Mouse (Mus musculus): ENCODE results near the gene Zdhhc18. TPM values are rescaled to one million over a fixed set of nuclear protein-coding genes. Genes with fewer than 3 reads are reported as not detected.

Zdhhc18 gene
- polyA plus RNA-seq, 1 experiment, result 31.3 TPM

DNA sequence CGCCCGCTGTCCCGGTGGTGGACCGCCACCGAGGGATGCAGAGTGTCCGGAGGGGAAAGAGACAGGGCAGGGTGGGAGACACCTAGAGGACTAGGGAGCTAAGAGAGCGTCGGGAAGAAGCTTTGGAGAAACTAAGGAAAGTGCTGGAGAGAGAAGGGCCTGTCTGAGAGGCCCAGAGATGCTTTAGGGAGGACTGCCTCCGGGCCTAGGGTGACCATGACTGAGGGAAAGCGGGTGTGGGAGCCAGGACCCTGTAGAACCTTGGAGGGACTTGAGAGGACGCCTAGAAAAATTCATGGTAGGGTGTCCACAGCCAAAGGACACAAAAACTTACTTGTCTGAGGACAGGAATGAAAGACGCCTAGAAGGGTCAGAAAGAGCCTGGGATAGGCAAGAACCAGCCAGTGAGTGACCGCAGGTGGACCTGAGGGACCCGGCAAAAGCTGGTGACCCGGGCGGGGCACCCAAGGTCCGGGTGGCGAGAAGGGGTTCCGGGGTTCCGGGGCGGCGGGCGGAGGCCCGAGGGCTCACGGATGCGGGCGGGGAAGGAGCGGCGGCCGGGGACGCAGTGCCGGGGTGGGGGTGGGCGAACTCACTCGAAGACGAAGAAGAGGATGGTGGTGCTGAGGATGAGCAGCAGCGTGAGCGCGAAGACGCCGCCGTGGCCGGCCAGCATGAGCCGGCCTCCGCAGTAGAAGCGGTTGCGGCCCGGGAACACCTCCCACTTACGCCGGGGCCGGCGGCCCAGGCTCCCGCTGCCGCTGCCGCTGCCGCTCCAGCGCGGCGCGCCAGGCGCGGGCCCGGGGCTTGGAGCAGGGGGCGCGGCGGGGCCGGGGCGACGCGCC is 17.2 kb downstream of the Zdhhc18 start:
- TF ChIP-seq POLR2A (IDR thresholded peaks at IDR 0.05; ENCODE audit: low read depth, low read length), result no peak; the same call in 1 of the 2 replicates
- TF ChIP-seq CTCF (IDR thresholded peaks at IDR 0.05; ENCODE audit: borderline replicate concordance, insufficient read depth, low read length), result no peak
- Histone ChIP-seq H3K4me3 (ENCODE audit: insufficient read depth, low read length) (peak overlapping the region; percentile 97), H3K27ac (ENCODE audit: insufficient read depth, low read length) (peak overlapping the region; percentile 9), H3K4me1 (ENCODE audit: control insufficient read depth, insufficient read depth, low read length) (peaks cover 5% of the 10 kb centered on the region)

DNA sequence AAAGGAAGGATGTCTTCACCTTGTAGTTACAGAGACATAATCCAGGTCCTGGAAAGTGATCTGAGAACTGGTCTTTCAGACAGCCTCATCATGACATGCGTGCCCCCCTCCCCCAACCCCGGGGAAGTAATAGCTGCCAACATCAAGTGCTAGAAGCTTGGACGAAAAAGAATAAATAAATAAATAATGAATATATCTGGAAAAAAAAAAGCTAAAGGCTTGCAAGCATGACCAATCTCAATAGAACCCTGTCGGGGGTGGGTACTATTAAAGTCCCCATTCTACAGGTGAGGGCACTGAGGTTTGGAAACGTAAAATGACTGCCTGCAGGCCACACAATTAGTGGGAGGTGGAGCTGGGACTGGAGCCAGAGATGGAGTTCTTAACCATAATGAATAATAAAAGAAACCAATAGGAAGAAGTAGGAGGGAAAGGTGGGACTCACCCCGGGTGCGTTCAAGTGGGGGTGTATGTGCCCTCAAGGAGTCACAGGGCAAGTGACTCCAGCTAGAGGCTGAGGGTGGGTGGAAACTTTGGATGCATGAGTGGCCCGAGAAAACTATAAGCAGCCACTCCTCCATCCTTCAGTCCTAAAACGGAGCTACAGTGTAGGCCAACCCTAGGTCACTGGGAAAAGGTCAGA is 18.1 kb downstream of the Zdhhc18 start:
- H3K4me1 ChIP-seq (ENCODE audit: control insufficient read depth, insufficient read depth, low read length), result peaks cover 8% of the 10 kb centered on the region
- TF ChIP-seq CTCF (IDR thresholded peaks at IDR 0.05; ENCODE audit: borderline replicate concordance, insufficient read depth, low read length) (no peak), POLR2A (IDR thresholded peaks at IDR 0.05; ENCODE audit: low read depth, low read length) (no peak; the same call in 1 of the 2 replicates)
- peak overlapping the region; percentile 9 for H3K27ac ChIP-seq (ENCODE audit: insufficient read depth, low read length)
- H3K4me3 ChIP-seq (ENCODE audit: insufficient read depth, low read length), result peak overlapping the region; percentile 97

DNA sequence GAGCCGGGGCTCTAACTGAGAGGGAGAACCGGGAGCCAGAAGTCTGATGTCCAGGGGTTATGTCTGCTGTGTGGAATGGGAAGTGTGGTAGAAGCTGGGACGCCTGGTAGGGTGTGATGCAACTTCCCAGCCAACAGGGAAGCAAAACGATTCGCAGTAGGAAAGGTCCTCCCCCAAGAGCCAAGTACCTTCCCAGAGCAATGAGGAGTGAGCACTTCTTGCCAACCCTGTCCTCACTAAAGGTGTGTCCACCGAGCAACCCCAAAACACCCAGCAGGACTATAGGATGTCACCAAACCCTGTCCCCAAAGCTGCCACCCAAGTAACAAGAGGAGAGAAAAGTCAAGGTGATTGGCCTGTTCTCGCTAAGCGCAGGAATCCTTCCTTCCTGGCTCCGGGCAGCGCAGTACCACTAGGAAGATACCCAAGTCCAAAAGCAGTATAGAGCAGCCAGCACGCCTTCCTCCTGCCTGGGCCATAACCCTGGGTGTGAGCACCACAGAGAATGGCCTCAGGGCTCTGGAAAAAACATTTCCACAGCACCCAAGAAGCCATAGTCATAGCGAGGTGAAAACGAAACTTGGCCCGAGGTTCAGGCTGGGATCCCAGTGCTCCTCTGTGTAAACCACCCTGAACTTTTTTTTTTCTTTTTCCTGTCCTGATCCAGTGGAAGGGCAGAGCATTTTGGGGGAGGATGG is 18.7 kb downstream of the Zdhhc18 start:
- no peak for TF ChIP-seq CTCF (IDR thresholded peaks at IDR 0.05; ENCODE audit: borderline replicate concordance, insufficient read depth, low read length)
- no peak for TF ChIP-seq POLR2A (IDR thresholded peaks at IDR 0.05; ENCODE audit: low read depth, low read length)
- Histone ChIP-seq H3K4me3 (ENCODE audit: insufficient read depth, low read length) (no peak overlapping the region), H3K4me1 (ENCODE audit: control insufficient read depth, insufficient read depth, low read length) (peaks cover 14% of the 10 kb centered on the region), H3K27ac (ENCODE audit: insufficient read depth, low read length) (no peak overlapping the region)

DNA sequence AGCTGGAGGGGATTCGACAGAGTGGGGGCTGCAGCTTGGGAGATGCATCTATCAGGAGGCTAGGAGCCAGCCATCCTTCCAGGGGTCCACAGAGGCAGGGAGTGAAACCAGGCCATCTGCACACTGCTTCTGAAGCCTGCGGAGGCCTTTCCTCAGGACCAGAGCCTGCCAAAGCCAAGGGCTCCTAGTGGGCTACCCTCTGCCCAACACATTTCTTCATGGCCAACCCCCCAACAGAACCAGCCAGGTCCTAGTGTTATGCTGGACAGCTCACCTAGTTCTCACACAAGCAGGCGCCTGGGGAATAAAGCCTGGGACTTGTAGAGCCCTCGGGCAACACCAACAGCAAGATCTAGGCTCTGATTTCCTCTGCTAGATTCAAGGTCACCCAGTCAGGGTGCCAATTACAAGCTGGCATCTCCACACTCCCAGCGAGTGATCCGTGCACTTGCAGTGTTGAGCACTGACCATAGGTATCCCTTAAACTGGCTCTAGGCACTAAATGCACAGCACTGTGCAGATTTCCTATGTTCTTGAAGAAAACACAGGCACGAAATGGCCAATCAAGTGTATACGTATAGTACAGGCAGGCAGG is 19.5 kb downstream of the Zdhhc18 start:
- H3K4me1 ChIP-seq (ENCODE audit: control insufficient read depth, insufficient read depth, low read length), result peaks cover 21% of the 10 kb centered on the region
- TF ChIP-seq CTCF (IDR thresholded peaks at IDR 0.05; ENCODE audit: borderline replicate concordance, insufficient read depth, low read length), result no peak
- TF ChIP-seq POLR2A (IDR thresholded peaks at IDR 0.05; ENCODE audit: low read depth, low read length), result no peak
- no peak overlapping the region for H3K4me3 ChIP-seq (ENCODE audit: insufficient read depth, low read length)
- no peak overlapping the region for H3K27ac ChIP-seq (ENCODE audit: insufficient read depth, low read length)

DNA sequence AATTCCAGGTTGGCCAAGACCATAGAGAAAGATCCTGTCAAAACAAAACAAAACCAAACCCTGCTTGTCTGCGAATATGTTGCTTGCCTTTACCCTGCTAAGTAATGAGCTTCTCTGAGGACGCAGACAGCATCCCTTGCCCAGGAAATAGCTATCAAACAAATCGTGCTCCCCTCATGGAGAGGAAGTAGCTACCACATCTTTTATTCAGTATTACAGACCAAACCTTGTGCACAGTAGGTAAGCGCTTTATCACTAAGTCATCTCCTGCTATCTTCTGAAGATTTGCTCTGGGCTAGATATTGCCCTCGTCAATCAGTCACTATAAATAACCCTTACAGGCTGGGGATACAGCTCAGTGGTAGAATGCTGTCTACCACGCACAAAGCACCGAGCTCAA is 20.8 kb downstream of the Zdhhc18 start:
- Histone ChIP-seq H3K4me1 (ENCODE audit: control insufficient read depth, insufficient read depth, low read length) (peaks cover 21% of the 10 kb centered on the region), H3K4me3 (ENCODE audit: insufficient read depth, low read length) (no peak overlapping the region), H3K27ac (ENCODE audit: insufficient read depth, low read length) (no peak overlapping the region)
- TF ChIP-seq POLR2A (IDR thresholded peaks at IDR 0.05; ENCODE audit: low read depth, low read length), result no peak

DNA sequence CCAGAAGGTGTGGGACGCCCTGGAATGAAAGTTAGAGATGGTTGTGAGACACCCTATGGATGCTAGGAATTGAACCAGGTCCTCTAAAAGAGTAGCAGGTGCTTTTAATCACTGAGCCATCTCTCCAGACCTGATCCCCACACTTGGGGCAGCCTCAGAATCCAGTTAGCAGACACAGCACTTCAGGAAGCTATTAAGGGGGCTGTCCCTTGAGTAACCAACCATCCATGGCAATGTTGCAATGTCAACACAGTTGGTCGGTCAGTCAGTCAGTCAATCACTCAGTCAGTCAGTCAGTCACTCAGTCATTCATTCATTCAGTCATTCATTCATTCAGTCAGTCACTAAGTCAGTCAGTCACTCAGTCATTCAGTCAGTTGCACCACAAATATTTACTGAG is 21.4 kb downstream of the Zdhhc18 start:
- Histone ChIP-seq H3K4me1 (ENCODE audit: control insufficient read depth, insufficient read depth, low read length) (peaks cover 21% of the 10 kb centered on the region), H3K27ac (ENCODE audit: insufficient read depth, low read length) (no peak overlapping the region), H3K4me3 (ENCODE audit: insufficient read depth, low read length) (no peak overlapping the region)
- no peak for TF ChIP-seq CTCF (IDR thresholded peaks at IDR 0.05; ENCODE audit: borderline replicate concordance, insufficient read depth, low read length)
- no peak for TF ChIP-seq POLR2A (IDR thresholded peaks at IDR 0.05; ENCODE audit: low read depth, low read length)

DNA sequence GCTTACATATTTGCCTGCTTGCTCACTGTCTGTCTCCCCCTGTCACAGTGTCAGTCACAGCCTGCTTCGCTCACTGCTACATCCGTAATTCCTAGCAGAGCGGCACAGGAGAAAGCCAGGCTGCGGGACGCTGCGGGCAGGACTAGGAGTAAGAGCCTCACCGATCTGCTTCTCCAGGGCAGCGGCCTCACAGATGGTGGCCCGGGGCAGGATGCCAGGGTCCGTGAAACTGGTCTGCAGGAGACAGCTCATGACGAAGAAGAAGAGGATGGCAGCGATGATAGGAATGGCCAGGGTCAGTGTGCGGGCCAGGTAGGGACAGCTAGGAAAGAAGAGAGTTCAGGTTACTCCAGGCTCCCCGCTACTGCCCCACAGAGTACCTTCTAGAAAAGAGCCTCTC is 22.9 kb downstream of the Zdhhc18 start:
- H3K4me3 ChIP-seq (ENCODE audit: insufficient read depth, low read length), result no peak overlapping the region
- H3K27ac ChIP-seq (ENCODE audit: insufficient read depth, low read length), result no peak overlapping the region
- no peak for TF ChIP-seq POLR2A (IDR thresholded peaks at IDR 0.05; ENCODE audit: low read depth, low read length)
- no peak for TF ChIP-seq CTCF (IDR thresholded peaks at IDR 0.05; ENCODE audit: borderline replicate concordance, insufficient read depth, low read length)
- peaks cover 21% of the 10 kb centered on the region for H3K4me1 ChIP-seq (ENCODE audit: control insufficient read depth, insufficient read depth, low read length)

DNA sequence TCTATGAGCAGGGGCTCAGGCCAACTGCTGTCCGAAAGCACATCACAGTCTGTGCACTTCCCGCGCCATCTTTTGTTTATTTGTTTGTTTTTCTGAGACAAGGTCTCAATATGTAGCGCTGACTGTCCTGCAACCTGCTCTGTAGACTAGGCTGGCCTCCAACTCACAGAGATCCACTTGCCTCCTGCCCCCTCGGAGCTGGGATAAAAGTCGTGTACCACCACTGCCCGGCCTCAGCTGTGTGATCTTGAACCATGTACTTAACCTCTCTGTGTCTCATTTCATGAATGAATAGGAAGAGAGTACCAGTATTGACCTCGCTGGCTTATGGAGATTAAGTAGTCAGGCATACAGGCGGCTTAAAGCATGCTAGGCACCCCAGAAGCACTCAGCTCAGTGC is 23.3 kb downstream of the Zdhhc18 start:
- TF ChIP-seq POLR2A (IDR thresholded peaks at IDR 0.05; ENCODE audit: low read depth, low read length) (no peak), CTCF (IDR thresholded peaks at IDR 0.05; ENCODE audit: borderline replicate concordance, insufficient read depth, low read length) (no peak)
- no peak overlapping the region for H3K4me3 ChIP-seq (ENCODE audit: insufficient read depth, low read length)
- H3K4me1 ChIP-seq (ENCODE audit: control insufficient read depth, insufficient read depth, low read length), result peaks cover 21% of the 10 kb centered on the region
- H3K27ac ChIP-seq (ENCODE audit: insufficient read depth, low read length), result no peak overlapping the region

DNA sequence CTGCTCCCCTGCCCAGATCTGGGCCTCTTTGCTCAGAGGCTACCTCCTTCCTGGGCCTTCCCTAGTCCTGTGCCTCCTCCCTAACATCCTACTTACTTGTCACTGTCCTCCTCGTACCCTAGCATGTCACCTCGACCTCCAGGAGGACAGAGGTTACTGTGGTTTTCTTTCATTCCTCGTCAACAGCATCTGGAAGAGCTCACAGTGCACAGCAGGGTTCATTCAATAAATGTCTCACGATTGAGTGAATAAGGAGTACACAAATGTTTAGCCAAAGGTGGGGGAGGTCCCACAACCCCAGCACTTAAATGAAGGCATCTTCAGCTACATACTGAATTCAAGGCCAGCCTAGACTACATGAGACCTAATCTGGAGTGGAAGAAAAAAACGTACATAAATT is 23.7 kb downstream of the Zdhhc18 start:
- Histone ChIP-seq H3K4me3 (ENCODE audit: insufficient read depth, low read length) (no peak overlapping the region), H3K27ac (ENCODE audit: insufficient read depth, low read length) (peak overlapping the region; percentile 37), H3K4me1 (ENCODE audit: control insufficient read depth, insufficient read depth, low read length) (peaks cover 19% of the 10 kb centered on the region)
- TF ChIP-seq POLR2A (IDR thresholded peaks at IDR 0.05; ENCODE audit: low read depth, low read length), result no peak
- TF ChIP-seq CTCF (IDR thresholded peaks at IDR 0.05; ENCODE audit: borderline replicate concordance, insufficient read depth, low read length), result no peak
